Mouse (Mus musculus): ENCODE measurements around the gene Ube2r2.
A peak's percentile ranks its signal among the peaks of the same experiment; 100 is the strongest.

Gene Ube2r2

DNA sequence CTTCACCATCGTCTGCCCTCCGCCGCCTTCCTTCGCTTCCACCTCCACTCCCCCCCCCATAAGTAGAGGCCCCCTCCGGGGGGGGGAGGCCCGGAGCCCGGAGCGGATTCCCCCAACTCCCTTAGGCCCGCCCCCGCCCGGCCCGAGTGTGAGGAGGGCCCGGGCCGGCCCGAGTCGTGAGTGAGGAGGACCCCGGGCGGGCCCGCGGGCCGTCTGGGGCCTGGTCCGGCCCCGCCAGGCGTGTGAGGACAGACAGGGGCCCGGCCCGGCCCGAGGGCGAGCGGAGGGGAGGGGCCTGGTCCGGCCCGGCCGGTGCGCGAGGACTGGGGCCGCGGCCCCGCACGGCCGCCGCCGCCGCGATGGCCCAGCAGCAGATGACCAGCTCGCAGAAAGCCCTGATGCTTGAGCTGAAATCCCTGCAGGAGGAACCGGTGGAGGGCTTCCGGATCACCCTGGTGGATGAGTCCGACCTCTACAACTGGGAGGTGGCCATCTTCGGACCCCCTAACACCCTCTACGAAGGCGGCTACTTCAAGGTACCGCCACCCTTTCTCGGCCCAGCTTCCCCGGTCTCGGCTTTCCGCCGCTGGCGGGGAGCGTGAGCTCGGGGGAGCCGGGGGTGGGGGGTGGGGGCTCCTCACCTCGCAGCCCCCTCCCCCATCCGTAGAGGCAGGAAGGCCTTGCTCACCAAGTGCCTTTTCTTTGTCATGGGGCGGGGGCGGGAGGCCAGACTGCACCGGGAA lies at the start of gene Ube2r2:
Gene Ube2r2 (plus strand): TSS at position 33 of the 743 bp plus-strand sequence.
- peak; percentile 63 for DNase-seq (ENCODE audit: low spot score)

DNA sequence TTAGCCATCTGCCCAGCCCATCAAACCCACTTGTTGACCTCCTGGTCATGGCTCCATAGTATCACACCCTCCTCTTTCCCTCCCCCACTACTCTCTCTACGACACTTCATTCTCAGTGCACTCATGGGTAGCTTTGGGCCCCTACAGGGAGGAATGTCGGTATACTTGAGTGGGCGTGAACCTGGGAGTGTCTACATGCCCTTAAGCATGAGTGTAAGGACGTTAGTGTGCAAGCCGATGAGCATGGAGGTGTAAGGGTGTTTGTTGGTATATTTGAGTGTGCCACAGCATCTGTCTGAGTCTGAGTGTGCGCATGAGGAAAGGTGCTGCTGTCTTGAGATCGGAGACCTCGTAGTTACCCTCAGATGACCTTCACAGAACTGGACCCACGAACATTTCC lies 48.6 kb upstream of the Ube2r2 start:
- no peak for DNase-seq (ENCODE audit: low spot score)

DNA sequence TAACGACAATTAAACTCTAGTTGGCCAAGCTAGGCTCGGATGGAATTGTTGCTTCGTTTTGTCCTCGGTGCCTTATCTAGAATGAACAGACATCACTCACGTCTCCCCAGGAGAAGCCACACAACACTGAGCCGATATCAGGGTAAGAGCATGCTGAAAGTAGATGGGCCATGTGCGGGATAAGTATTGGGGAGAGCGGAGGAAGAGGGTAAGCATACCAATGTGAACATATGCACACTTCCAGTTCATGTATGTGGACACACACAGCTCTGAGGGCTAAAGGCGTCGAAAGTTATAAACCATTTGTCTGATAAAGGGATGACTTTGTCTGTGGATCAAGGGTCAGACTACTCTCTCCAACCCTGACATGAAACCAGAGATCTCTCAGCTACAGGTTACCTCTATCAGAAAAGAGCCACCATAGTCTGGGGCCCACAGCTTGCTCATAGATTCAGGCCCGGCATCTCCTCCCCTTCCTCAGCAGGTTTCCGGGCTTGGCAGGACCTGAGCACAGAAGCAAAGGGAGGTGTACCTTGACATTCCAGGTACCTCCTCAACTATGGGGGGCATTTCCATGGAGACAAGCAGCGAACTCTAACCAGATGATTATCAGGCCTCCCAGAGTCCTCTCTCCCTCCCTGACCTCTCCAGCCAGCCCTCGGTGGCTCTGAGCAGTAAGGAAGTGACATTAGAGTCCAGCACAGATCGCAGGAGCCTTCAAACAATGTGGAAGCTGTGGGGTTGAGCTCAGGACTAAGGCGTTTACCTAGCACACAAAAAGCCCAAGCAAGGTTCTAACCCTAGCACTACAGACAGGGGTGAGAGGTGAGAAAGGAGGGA lies 47.9 kb upstream of the Ube2r2 start:
- no peak for DNase-seq (ENCODE audit: low spot score)

DNA sequence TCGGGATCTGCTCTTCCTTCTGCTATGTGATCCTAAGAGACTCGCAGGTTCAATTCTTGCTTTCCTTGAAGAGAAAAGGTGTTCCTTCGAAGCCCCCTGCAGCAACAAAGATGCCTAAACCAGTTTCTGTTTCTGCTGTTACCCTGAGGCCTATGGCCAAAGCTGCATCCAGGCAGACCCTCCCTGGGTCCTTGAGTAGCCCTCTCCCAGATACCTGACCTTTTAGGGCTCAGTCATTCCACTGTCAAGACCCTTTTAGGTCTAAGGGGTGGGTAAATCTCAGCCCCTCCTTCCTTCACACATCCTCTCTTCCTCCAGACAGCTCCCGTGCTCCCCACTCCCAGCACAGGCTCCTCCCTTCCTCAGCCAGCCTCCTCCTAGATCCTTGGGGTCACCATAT lies 46.4 kb upstream of the Ube2r2 start:
- no peak for DNase-seq (ENCODE audit: low spot score)

DNA sequence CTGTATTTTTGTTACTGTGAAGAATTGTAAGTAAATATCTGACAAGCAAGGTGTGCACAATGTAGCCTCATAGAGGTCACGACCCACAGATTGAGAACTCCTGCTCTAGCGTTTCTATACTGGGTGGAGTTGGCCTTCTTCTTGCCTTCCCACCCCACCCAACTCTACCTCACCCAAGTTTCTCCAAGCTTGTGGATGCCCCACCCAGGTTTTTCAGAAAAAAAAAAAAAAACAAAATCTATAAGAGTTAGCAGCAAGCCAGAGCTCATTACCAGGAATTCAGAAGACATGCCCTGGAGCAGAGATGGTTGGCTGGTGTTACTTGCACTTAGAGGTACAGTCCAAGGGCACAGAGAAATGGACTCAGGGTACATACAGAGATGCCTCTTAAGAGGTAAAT lies 45.8 kb upstream of the Ube2r2 start:
- no peak for DNase-seq (ENCODE audit: low spot score)

DNA sequence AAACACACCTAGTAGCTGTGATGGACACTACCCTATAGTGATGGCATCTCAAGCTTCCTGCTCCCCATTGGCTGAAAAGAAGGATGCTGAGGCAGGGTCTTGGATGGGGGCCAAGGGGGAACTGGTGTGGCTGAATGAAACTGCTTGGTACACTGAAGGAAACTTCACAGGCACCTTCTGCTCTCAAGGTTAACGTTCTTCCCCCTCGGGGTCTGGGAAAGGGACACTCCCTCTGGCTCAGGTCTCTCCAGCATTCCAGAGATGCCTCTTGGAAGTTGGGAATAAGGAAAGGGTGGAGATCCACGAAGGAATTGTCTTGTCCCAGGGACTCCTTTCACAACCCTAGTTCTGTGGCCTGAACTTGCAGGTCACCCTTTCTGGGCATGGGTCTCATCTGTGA lies 44.2 kb upstream of the Ube2r2 start:
- DNase-seq (ENCODE audit: low spot score): no peak

DNA sequence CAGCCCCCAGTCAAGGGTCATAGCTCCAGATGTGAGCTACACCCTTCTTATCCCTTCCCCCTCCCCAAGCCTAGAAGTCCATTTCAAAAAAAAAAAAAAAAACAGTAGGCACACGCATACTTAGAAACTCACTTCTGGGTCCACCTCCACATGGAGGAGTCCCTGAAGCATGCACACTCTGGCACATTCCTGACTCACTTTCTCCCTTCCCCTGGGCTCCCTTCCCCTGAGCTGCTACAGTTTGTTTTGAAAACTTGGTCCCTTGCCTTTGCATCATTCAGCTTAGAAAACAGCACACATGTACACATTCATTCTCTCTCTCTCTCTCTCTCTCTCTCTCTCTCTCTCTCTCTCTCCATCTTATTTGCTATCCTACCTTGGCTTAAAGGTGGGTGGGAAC lies 42.6 kb upstream of the Ube2r2 start:
- no peak for DNase-seq (ENCODE audit: low spot score)

DNA sequence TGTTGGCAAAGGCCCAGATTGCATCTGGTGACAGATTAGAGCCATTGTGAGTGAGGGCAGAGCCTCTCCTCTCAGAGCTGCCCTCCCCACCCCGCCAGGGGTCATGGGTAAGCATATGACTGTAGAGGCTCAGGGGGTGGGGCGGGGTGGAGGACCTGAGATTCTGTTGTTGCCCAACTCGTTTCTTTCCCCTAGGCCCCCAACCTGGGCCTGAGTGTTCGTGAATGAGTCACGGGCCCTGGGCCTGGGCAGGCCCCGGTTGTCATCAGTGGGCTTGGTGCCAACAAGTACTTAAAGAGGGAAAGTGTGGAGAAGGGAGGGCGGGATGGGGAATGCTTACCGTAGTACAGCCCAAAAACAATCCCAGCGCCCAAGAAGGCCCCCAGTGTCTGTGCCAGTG lies 41.2 kb upstream of the Ube2r2 start:
- peak; percentile 20 for DNase-seq (ENCODE audit: low spot score)

DNA sequence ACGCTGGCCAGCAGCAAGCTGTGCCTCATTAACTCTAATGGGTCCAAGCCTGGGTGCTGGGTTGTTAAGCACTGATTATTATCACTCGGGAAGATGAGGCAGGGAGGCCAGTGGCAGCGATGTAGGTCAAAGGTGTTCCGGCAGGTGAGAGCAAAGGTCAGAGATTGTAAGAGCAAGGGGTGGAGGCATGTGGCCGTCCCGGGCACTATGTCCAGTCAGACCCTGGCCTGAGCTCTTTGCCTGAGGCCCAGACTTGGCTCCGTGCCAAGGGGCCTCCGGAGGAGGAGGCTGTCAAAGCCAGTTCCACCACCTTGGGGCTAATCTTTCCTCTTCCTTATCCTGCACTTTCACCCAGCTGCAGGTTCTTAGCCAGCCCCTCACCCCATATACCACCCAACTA lies 39.4 kb upstream of the Ube2r2 start:
- no peak for DNase-seq (ENCODE audit: low spot score)

DNA sequence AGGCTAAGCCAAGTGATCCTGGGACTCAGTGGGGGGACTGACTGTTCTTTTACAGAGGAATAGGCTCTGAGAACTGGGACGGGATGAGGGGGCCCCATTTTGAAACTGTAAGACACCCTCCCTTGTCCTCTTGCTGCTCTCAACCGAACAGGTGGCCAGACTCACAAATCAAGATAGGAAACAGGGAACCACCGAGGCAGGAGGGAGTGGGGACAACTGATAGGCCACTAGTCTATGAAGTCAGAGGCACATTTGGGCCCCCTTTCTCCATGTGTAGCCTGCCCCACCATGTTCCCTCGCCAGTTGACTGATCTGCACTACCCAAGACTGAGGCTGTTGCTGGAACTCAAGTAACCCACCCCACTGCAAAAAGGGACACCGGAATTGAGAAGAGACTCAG lies 38.7 kb upstream of the Ube2r2 start:
- no peak for DNase-seq (ENCODE audit: low spot score)

DNA sequence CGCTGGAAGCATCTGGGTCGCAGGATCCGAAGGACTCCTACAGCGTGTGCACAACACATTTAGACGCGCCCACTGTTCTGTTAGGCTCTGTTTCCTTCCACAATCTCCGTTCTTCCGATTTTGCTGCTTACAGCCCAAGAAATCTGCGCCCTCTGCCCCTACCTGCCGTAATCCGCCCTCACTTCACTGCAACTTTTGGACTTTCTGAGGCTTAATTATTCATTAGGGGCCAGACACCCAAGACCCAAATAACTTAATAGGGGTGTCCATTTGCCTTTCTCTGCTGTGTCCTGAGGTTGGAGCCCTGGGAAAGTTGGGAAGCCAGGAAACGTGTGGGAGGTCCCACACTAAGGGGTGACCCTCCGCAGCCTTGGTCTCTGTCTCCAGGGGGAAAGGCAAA lies 38.2 kb upstream of the Ube2r2 start:
- DNase-seq (ENCODE audit: low spot score): no peak

DNA sequence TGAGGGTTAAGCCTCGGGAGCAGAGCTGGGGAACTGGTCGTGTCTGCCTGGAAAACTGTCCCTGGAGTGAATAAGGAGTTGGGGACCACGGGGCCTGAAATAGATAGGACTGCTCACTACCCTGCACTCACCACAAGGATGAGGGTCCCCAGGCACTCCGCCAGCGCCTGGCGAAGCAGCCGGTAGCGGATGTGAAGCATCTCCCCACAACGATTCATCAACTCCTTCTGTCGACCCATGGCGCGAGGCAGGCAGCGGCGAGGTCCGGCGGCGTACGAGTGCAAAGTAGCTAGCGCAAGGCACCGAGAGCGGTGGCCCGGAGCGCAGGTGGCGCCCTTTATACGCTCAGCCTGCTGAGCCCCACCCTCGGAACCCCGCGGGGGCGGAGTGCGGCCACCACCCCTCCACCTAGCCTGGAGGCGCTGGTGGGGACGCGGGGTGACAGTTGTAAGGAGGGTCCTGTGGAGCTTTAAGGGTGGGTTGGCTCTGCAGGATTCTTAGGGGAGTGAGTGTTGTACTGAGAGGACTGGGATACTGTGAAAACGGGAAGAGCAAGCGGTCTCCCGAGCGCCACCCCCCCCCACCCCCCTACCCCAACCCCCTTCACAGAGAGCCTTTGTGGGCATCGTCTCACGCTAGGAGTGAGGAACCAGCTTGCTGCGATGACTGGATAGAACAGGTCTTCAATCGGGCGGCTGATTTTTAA lies 37.5 kb upstream of the Ube2r2 start, which contains the start of gene Aqp3:
Gene Aqp3 (minus strand): TSS at position 313 of the 706 bp plus-strand sequence.
- no peak for DNase-seq (ENCODE audit: low spot score)

DNA sequence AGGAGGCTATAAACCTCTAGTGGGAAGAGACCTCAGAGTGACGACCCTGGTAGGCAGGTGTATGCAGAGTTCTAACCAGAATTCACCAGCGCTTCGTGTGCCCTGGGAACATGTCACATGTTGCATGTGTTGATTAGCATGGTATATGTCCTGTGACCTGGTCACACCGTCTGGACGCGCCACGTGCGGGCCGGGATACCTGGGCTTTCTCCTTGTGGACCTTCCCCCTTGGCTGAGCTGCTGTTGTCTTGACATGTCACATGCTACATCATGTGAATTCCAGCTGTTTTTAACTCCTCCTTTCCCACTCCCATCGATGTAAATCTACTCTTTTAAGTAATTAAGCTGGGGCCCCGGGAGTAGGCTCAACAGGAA lies 37.0 kb upstream of the Ube2r2 start:
- no peak for DNase-seq (ENCODE audit: low spot score)

DNA sequence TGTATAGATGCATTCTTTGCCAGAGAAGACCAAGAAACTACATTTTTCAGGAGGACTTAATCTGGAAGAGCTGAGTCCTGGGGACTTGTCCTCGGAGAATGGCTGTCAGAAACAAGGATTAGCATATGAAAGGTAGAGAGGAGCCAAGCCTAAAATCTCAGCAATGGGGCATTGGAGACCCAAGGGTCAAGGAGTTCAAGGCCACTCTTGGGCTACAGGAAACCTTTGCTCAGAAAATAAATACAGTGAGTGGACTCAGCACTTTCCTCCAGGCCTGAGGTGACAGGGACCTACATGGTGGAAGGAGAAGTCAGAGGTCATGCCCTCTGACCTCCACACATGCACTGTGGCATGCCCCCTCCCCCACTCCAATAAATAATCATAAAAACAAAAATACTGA lies 34.6 kb upstream of the Ube2r2 start:
- DNase-seq (ENCODE audit: low spot score): no peak

DNA sequence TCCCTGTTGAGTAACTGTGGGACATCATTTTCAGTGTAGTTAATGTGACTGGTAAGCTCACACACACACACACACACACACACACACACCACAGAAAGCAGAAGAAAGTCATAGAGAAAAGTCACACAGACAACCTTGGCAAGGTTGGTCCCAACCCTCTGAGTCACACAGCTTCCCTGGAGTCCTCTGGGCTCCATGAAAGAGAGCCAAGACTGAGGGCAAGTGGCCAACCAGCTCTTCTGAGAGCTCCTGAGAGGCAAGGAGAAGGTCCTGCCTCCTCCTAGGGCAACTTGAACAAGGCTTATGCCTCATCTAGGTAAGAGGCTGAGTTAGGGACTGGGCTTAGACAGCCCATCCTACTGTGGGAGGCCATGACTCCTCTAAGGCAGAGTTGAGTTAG lies 32.6 kb upstream of the Ube2r2 start:
- peak; percentile 80 for DNase-seq (ENCODE audit: low spot score)

DNA sequence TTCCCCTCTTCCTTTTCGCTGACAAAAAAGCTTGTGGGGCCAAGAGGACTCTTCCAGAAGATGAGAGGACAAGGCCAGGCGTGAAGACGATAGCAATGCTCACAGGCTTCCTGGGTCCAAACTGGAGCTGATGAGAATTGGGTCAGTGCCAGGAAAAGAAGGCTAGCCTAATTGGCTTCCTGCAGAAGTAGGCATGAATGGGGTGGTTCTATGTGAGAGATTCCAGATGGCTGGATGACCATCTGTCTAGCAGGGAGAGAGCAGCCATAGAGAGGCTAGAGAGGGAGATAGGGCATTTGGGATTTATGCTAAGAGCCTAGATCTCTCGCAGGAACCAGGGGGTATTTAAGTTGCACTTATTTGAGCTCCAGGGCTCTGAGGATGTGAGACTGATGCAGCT lies 28.1 kb upstream of the Ube2r2 start:
- no peak for DNase-seq (ENCODE audit: low spot score)

DNA sequence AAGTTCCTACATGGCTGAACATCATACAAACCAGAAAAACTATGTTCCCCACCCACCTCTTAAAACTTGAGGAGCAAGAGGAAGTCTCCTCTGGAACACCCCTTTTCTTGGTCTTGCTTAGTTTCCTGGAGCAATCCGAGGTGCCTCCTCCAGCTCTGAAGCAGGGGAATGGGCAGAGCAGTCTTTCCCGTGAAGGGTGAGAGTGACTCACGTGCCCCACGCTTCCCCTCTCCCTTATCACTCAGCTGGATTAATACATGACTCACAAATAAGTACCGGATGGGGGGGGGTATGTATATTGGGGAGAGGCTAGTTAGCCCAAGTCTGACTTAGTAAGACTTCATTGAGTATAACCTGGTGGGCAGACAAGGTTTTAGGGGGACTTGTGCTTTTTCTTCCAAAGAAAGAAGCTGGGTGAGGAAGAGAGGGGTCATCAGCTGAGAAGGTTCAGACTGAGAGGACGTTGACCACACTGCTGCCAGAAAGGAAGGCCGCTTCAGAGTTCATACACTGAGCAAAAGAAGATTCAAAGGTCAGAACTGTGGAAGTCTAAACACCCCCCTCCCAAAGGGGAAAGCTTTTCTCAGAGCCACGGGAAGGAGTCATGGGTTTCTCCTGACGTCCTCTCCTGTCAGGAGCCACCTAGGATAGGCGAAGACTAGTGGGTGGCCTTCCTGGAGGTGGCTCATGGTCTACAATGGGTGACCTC lies 26.7 kb upstream of the Ube2r2 start:
- DNase-seq (ENCODE audit: low spot score): no peak

DNA sequence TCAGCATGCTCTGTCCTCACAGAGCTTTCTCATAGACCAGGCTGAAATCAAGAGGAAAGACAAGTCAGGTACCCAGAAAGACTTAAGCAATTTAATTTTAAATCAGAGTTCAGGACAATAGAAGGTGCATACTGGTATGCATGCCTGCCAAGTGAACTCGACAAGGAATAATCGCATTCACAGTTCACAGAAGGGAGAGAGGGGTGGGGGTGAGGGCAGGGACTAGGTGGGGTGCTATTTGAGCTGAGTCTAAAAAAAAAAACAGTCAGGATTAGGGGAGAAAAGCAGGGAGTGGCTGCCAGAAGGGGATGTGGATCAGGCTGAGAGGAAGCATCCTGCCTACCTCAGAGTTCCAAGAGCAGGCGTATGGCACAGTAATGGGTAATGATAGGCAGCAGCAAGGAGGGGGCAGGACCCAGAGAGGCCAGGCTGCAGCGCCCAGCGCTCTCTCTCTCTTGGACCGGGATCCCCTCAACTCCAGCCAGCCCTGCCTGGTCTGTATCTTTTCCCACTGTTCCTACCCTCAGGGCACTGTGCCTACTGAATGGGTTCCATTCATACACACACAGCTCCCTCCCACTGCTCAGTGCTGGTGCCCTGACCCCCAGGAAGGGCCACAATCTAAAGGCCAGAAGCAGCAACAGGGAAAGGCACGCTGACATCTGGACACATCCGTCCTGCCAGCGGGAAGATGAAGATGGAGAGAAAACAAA lies 21.0 kb upstream of the Ube2r2 start:
- no peak for DNase-seq (ENCODE audit: low spot score)

DNA sequence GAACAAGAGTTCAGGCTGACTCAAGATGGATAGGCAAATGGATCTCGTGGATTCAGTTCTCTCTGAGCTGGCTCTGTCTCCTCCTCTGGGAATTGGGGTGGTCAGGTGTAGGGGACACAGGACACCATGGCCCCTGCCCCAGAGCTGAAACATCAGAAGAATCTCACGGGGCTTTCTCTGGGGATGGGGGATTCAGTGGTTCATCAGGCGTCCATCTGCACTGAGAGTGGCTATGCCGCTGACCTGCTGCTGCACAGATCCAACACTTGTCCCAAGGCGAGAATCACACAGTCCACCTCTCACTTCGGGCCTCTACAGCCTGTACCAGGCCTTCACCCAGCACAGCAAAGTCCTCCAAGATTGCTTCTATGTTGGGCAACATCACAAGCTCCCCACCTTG lies 20.5 kb upstream of the Ube2r2 start:
- DNase-seq (ENCODE audit: low spot score): no peak

DNA sequence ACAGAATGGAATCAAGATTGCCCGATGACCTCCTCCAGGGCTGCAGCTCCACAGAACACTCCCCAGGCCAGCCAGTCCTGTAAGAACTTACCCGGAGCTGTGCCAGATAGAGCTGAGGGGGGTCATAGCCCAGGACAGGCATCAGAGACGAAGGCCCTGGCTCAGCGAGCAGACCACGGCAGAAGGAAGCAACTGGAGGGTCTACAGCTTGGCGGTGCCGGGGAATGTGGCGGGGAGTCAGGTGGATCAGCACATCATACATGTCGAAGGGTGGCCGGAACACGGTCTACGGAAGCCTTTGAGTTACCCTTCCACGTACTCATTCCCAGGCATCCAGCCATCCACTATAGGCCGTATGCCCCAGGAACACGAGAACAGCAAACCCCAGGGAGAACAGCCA lies 19.8 kb upstream of the Ube2r2 start:
- DNase-seq (ENCODE audit: low spot score): no peak

DNA sequence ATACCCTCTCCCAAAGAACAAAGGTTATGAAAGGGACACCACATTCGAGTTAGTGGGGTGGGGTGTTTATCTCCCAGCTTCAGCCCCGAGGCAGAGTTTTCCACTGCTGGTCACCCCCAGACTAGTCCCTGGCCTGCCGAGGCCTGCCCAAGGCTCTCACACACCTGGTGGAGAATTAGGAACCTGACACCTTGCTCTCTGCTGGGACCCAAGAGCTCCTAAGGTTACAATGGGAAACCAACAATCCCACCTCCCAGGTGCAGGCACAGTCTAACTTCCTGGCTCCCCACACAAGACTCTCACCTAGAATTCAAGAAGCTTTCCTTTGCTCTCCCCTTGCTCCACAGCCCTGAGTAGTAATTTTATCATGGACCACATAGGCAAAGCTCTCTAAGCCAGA lies 18.7 kb upstream of the Ube2r2 start:
- DNase-seq (ENCODE audit: low spot score): no peak

All from adipocyte (in vitro differentiated cells).